Mouse (Mus musculus) thymus, adult 2 months (tissue): ENCODE measurements at regions not wholly inside any gene's neighbourhood (a gene's known extent, or its start where the extent isn't known, plus 50 kb on each side); places are given as distances from the start of the nearest gene placed in this dataset.
A peak's percentile ranks its signal among the peaks of the same experiment; 100 is the strongest.

Experiments
- DNase-seq: peaks from one replicate; pipeline ENCODE4 v3.0.0; 2021
- H3K27ac ChIP-seq: fragments of 200-500 bp; 2 replicates; pipeline ENCODE4 v1.5.1; 2012; ENCODE audit warnings: low read length, control low read depth; ENCODE audit not compliant: control insufficient read depth, insufficient read depth
- H3K27me3 ChIP-seq: fragments of 200-500 bp; 2 replicates; pipeline ENCODE4 v1.6.1; 2012; ENCODE audit warnings: mild to moderate bottlenecking, low read length, moderate library complexity, mixed read lengths; ENCODE audit not compliant: control insufficient read depth, insufficient read depth
- H3K36me3 ChIP-seq: fragments of 200-500 bp; 2 replicates; pipeline ENCODE4 v1.6.1; 2012; ENCODE audit warnings: mild to moderate bottlenecking, low read length, moderate library complexity; ENCODE audit not compliant: control insufficient read depth, insufficient read depth
- H3K4me1 ChIP-seq: fragments of 200-500 bp; replicated peaks from 2 replicates; pipeline ENCODE4 v1.6.1; 2012; ENCODE audit warnings: low read length; ENCODE audit not compliant: control insufficient read depth, insufficient read depth
- H3K4me3 ChIP-seq: fragments of 200-500 bp; 2 replicates; pipeline ENCODE4 v1.5.1; 2012; ENCODE audit warnings: mild to moderate bottlenecking, low read length, control low read depth, moderate library complexity; ENCODE audit not compliant: control insufficient read depth, insufficient read depth
- CTCF ChIP-seq: fragments of 200-500 bp; IDR thresholded peaks from 2 replicates; pipeline ENCODE4 v1.5.1; 2012; ENCODE audit warnings: mild to moderate bottlenecking, control low read depth, low read length, moderate library complexity, borderline replicate concordance; ENCODE audit not compliant: control insufficient read depth, poor library complexity, insufficient read depth; ENCODE audit errors: extremely low read depth
- POLR2A ChIP-seq: fragments of 200-500 bp; IDR thresholded peaks from 2 replicates; pipeline ENCODE4 v1.6.1; 2012; ENCODE audit warnings: mild to moderate bottlenecking, low read length, control low read depth, moderate library complexity; ENCODE audit not compliant: control insufficient read depth, poor library complexity, insufficient read depth; ENCODE audit errors: extremely low read depth
- WGBS: fragments of 180-500 bp; shearing (Covaris S2); methylation state at CpG from one replicate; pipeline ENCODE4 v1.1.7; 2018; 5-methylcytosine and 5-hydroxymethylcytosine counted together

GRCm38 (mm10) chr1:75639031-75640001 is 93.2 kb downstream of the Slc4a3 start:
- no peaks in the 10 kb centered on the region for H3K27me3 ChIP-seq
- H3K36me3 ChIP-seq: no peaks in the 10 kb centered on the region
- no peak overlapping the region for H3K4me3 ChIP-seq
- no peak overlapping the region for H3K27ac ChIP-seq
- DNase-seq: no peak
- TF ChIP-seq POLR2A (no peak), CTCF (no peak)
- whole genome bisulfite sequencing: 85% methylated on average over 8 of the region's 8 CpGs
- no peaks in the 10 kb centered on the region for H3K4me1 ChIP-seq

- 67% methylated on average over 3 of the region's 3 CpGs for WGBS
- no peak for DNase-seq
- Histone ChIP-seq H3K4me3 (no peak overlapping the region), H3K27ac (no peak overlapping the region), H3K27me3 (no peaks in the 10 kb centered on the region), H3K36me3 (no peaks in the 10 kb centered on the region), H3K4me1 (no peaks in the 10 kb centered on the region)
- TF ChIP-seq POLR2A (no peak), CTCF (no peak)
Observed at GRCm38 (mm10) chr1:75642496-75642895, 96.4 kb downstream of the Slc4a3 start.

- DNase-seq: no peak
Observed at GRCm38 (mm10) chr1:75652547-75652946, 106.5 kb downstream of the Slc4a3 start.

GRCm38 (mm10) chr1:75652987-75653573 is 107.0 kb downstream of the Slc4a3 start:
- 70% methylated on average over 3 of the region's 3 CpGs for WGBS
- no peak for DNase-seq

More at GRCm38 (mm10) chr1:75652547-75652946, 106.5 kb downstream of the Slc4a3 start:
- Histone ChIP-seq H3K36me3 (no peaks in the 10 kb centered on the region), H3K4me3 (no peak overlapping the region), H3K27me3 (no peaks in the 10 kb centered on the region), H3K27ac (no peak overlapping the region), H3K4me1 (no peaks in the 10 kb centered on the region)
- 21% methylated on average over 10 of the region's 10 CpGs for WGBS
- TF ChIP-seq POLR2A (no peak), CTCF (no peak)

GRCm38 (mm10) chr1:75653671-75654076 is 107.6 kb downstream of the Slc4a3 start:
- no peaks in the 10 kb centered on the region for H3K36me3 ChIP-seq
- peak; percentile 69; the same call in 1 of the 2 replicates for TF ChIP-seq CTCF
- TF ChIP-seq POLR2A: no peak
- no peak overlapping the region for H3K4me3 ChIP-seq
- WGBS: 5% methylated on average over 9 of the region's 9 CpGs
- DNase-seq: peak; percentile 6
- no peaks in the 10 kb centered on the region for H3K4me1 ChIP-seq
- no peak overlapping the region for H3K27ac ChIP-seq
- no peaks in the 10 kb centered on the region for H3K27me3 ChIP-seq

More at GRCm38 (mm10) chr1:75652987-75653573, 107.0 kb downstream of the Slc4a3 start:
- H3K27ac ChIP-seq: no peak overlapping the region
- no peaks in the 10 kb centered on the region for H3K4me1 ChIP-seq
- H3K4me3 ChIP-seq: no peak overlapping the region
- TF ChIP-seq CTCF (no peak), POLR2A (no peak)
- H3K27me3 ChIP-seq: no peaks in the 10 kb centered on the region
- no peaks in the 10 kb centered on the region for H3K36me3 ChIP-seq

GRCm38 (mm10) chr1:75656592-75656991 is 110.5 kb downstream of the Slc4a3 start:
- no peak overlapping the region for H3K27ac ChIP-seq
- no peaks in the 10 kb centered on the region for H3K36me3 ChIP-seq
- TF ChIP-seq POLR2A: no peak
- TF ChIP-seq CTCF: no peak
- 88% methylated on average over 4 of the region's 4 CpGs for WGBS
- H3K4me1 ChIP-seq: no peaks in the 10 kb centered on the region
- no peak for DNase-seq
- H3K4me3 ChIP-seq: no peak overlapping the region
- H3K27me3 ChIP-seq: no peaks in the 10 kb centered on the region
